Mouse (Mus musculus) forebrain, embryonic 10.5 days (tissue): Measurements from ENCODE around the gene Ssh2. TPM values are rescaled to one million over a fixed set of nuclear protein-coding genes. Genes with fewer than 3 reads are reported as not detected.

Experiments
- DNase-seq: peaks from one replicate; pipeline ENCODE4 v3.0.0-alpha.2; 2017; ENCODE audit warnings: low spot score; ENCODE audit errors: extremely low spot score
- H3K27ac ChIP-seq: fragments of 300-500 bp; sonication (generic); 2 replicates; pipeline ENCODE4 v1.5.1; 2016; ENCODE audit warnings: mild to moderate bottlenecking
- H3K27me3 ChIP-seq: fragments of 300-500 bp; sonication (generic); 2 replicates; pipeline ENCODE4 v1.6.1; 2016; ENCODE audit warnings: mild to moderate bottlenecking; ENCODE audit not compliant: poor library complexity, severe bottlenecking
- H3K36me3 ChIP-seq: fragments of 300-500 bp; sonication (generic); replicated peaks from 2 replicates; pipeline ENCODE4 v1.6.1; 2016; ENCODE audit warnings: mild to moderate bottlenecking, moderate library complexity
- H3K4me1 ChIP-seq: fragments of 300-500 bp; sonication (generic); 2 replicates; pipeline ENCODE4 v1.6.1; 2016
- H3K4me3 ChIP-seq: fragments of 300-500 bp; sonication (generic); 2 replicates; pipeline ENCODE4 v1.5.1; 2016; ENCODE audit warnings: mild to moderate bottlenecking, moderate library complexity
- H3K9me3 ChIP-seq: fragments of 300-500 bp; sonication (generic); 2 replicates; pipeline ENCODE4 v1.6.1; 2016; ENCODE audit warnings: mild to moderate bottlenecking, moderate library complexity
- WGBS: fragments of 180-500 bp; shearing (Covaris S2); methylation state at CpG from one replicate; pipeline ENCODE4 v1.1.7; 2016; 5-methylcytosine and 5-hydroxymethylcytosine counted together
- polyA plus RNA-seq: library from polyadenylated mRNA; unstranded; fragments of >200 nt; fragmentation: Nextera tagmentation; extraction: Ambion mirVana; gene quantifications from 2 replicates; pipeline ENCODE4 v1.2.1, GENCODE M21; 2016

Gene Ssh2
- polyA plus RNA-seq, 1 experiment from 2014 or later, result 9.9 TPM

GRCm38 (mm10) chr11:77442186-77443170 lies 226.4 kb downstream of the Ssh2 start:
- Histone ChIP-seq H3K4me3 (no peak overlapping the region), H3K27ac (no peak overlapping the region), H3K4me1 (no peaks in the 10 kb centered on the region), H3K9me3 (no peaks in the 10 kb centered on the region), H3K27me3 (no peaks in the 10 kb centered on the region), H3K36me3 (peaks cover 36% of the 10 kb centered on the region)
- DNase-seq, result no peak
- 87% methylated on average over 7 of the region's 7 CpGs for WGBS

DNA sequence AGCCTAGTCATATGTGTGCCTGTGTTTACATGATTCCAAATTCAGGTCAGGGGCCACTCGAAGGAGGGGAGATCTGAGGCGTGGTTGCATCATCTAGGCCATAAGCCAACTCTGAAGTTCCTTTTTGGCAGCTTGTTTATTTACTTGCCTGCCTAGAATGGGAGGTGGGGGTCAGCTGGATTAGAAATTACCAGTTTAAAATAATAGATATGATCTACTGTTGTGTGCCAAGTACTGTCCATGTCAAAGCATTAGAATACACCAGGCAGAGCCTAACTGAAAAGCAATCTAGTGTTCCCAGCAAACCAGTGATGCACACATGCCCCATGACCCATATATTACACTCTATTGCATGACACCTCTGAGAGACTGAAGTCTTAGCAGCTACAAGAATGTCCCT lies 228.9 kb downstream of the Ssh2 start:
- no peaks in the 10 kb centered on the region for H3K27me3 ChIP-seq
- no peak overlapping the region for H3K4me3 ChIP-seq
- H3K4me1 ChIP-seq, result no peaks in the 10 kb centered on the region
- peaks cover 29% of the 10 kb centered on the region for H3K36me3 ChIP-seq
- H3K9me3 ChIP-seq, result no peaks in the 10 kb centered on the region
- no peak overlapping the region for H3K27ac ChIP-seq
- WGBS, result 78% methylated on average over 2 of the region's 2 CpGs
- no peak for DNase-seq

GRCm38 (mm10) chr11:77446628-77447041 lies 230.5 kb downstream of the Ssh2 start:
- 73% methylated on average over 6 of the region's 6 CpGs for WGBS
- DNase-seq, result no peak
- Histone ChIP-seq H3K36me3 (peaks cover 35% of the 10 kb centered on the region), H3K9me3 (no peaks in the 10 kb centered on the region), H3K27me3 (no peaks in the 10 kb centered on the region), H3K27ac (no peak overlapping the region), H3K4me3 (no peak overlapping the region), H3K4me1 (no peaks in the 10 kb centered on the region)

- DNase-seq, result no peak
- no peaks in the 10 kb centered on the region for H3K27me3 ChIP-seq
- peaks cover 34% of the 10 kb centered on the region for H3K36me3 ChIP-seq
- H3K4me3 ChIP-seq, result no peak overlapping the region
- H3K9me3 ChIP-seq, result no peaks in the 10 kb centered on the region
- WGBS, result 89% methylated on average over 7 of the region's 7 CpGs
- H3K27ac ChIP-seq, result no peak overlapping the region
- no peaks in the 10 kb centered on the region for H3K4me1 ChIP-seq
These were observed 233.1 kb downstream of the Ssh2 start for GRCm38 (mm10) chr11:77449224-77449623.

GRCm38 (mm10) chr11:77451670-77452069 lies 235.6 kb downstream of the Ssh2 start:
- Histone ChIP-seq H3K4me1 (no peaks in the 10 kb centered on the region), H3K27ac (no peak overlapping the region), H3K36me3 (peaks cover 50% of the 10 kb centered on the region), H3K4me3 (no peak overlapping the region), H3K27me3 (no peaks in the 10 kb centered on the region), H3K9me3 (no peaks in the 10 kb centered on the region)
- 95% methylated on average over 2 of the region's 2 CpGs for WGBS
- DNase-seq, result no peak

GRCm38 (mm10) chr11:77453388-77453787 lies 237.3 kb downstream of the Ssh2 start:
- Histone ChIP-seq H3K9me3 (no peaks in the 10 kb centered on the region), H3K4me3 (no peak overlapping the region), H3K27me3 (no peaks in the 10 kb centered on the region), H3K4me1 (no peaks in the 10 kb centered on the region), H3K27ac (no peak overlapping the region), H3K36me3 (peaks cover 53% of the 10 kb centered on the region)
- WGBS, result 92% methylated on average over 2 of the region's 2 CpGs
- no peak for DNase-seq

- 88% methylated on average over 9 of the region's 9 CpGs for WGBS
- peaks cover 13% of the 10 kb centered on the region for H3K27me3 ChIP-seq
- H3K27ac ChIP-seq, result no peak overlapping the region
- H3K36me3 ChIP-seq, result peaks cover 31% of the 10 kb centered on the region
- no peak overlapping the region for H3K4me3 ChIP-seq
- DNase-seq, result no peak
- H3K9me3 ChIP-seq, result no peaks in the 10 kb centered on the region
- H3K4me1 ChIP-seq, result no peaks in the 10 kb centered on the region
These were observed 239.9 kb downstream of the Ssh2 start for GRCm38 (mm10) chr11:77455770-77456510.

- peaks cover 2% of the 10 kb centered on the region for H3K4me1 ChIP-seq
- no peak for DNase-seq
- WGBS, result 87% methylated on average over 6 of the region's 6 CpGs
- no peak overlapping the region for H3K27ac ChIP-seq
- peaks cover 30% of the 10 kb centered on the region for H3K36me3 ChIP-seq
- H3K4me3 ChIP-seq, result no peak overlapping the region
- H3K9me3 ChIP-seq, result no peaks in the 10 kb centered on the region
- peaks cover 22% of the 10 kb centered on the region for H3K27me3 ChIP-seq
These were observed 240.8 kb downstream of the Ssh2 start for GRCm38 (mm10) chr11:77456866-77457265.

DNA sequence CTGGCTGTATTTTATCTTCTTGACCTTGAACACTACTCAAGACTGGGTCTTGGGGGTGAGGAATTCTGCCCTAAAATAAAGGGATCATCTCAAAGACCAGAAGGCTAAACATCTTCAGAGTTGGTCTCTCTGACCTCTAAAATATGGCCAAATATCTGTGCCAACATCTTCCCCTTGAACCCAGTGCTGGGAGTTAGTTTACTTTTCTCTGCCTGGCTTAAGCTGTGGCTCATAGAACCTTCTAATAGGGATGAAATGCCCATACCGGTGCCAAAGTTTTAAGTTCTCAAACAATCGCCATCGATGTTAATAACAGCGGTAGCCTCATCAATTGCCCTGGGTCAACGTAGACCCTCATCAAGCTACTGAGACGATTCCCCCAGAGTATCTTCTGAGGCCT lies 245.8 kb downstream of the Ssh2 start:
- whole genome bisulfite sequencing, result 6% methylated on average over 6 of the region's 6 CpGs
- no peaks in the 10 kb centered on the region for H3K9me3 ChIP-seq
- peak overlapping the region; percentile 69; the same call in 1 of the 2 replicates for H3K27ac ChIP-seq
- DNase-seq, result no peak
- H3K27me3 ChIP-seq, result peaks cover 72% of the 10 kb centered on the region
- H3K36me3 ChIP-seq, result peaks cover 3% of the 10 kb centered on the region; the same call in 1 of the 2 replicates
- H3K4me3 ChIP-seq, result peak overlapping the region; percentile 68
- H3K4me1 ChIP-seq, result peaks cover 28% of the 10 kb centered on the region

- Histone ChIP-seq H3K36me3 (peaks cover 3% of the 10 kb centered on the region; the same call in 1 of the 2 replicates), H3K4me3 (peak within 1 kb of the TSS; percentile 68), H3K4me1 (peaks cover 34% of the 10 kb centered on the region), H3K27me3 (peaks cover 78% of the 10 kb centered on the region), H3K27ac (peak within 1 kb of the TSS; percentile 69), H3K9me3 (no peaks in the 10 kb centered on the region)
- under 1% methylated on average over 68 of the region's 73 CpGs for WGBS
- DNase-seq, result peak; percentile 70
These were observed 246.4 kb downstream of the Ssh2 start, which contains the start of gene Coro6 for GRCm38 (mm10) chr11:77462283-77463100. Gene Coro6, plus strand, starts transcription at chr11:77462411.

- no peak for DNase-seq
- H3K36me3 ChIP-seq, result no peaks in the 10 kb centered on the region
- peak overlapping the region; percentile 68 for H3K4me3 ChIP-seq
- H3K27ac ChIP-seq, result no peak overlapping the region
- H3K27me3 ChIP-seq, result peaks cover 84% of the 10 kb centered on the region
- H3K4me1 ChIP-seq, result peaks cover 40% of the 10 kb centered on the region
- H3K9me3 ChIP-seq, result no peaks in the 10 kb centered on the region
- 41% methylated on average over 8 of the region's 8 CpGs for WGBS
These were observed 247.0 kb downstream of the Ssh2 start for GRCm38 (mm10) chr11:77463101-77463445.

GRCm38 (mm10) chr11:77463786-77464185 lies 247.7 kb downstream of the Ssh2 start:
- Histone ChIP-seq H3K9me3 (no peaks in the 10 kb centered on the region), H3K4me1 (peaks cover 42% of the 10 kb centered on the region), H3K27ac (no peak overlapping the region), H3K36me3 (no peaks in the 10 kb centered on the region), H3K4me3 (no peak overlapping the region), H3K27me3 (peaks cover 91% of the 10 kb centered on the region)
- DNase-seq, result no peak
- WGBS, result 69% methylated on average over 10 of the region's 10 CpGs
